Mouse (Mus musculus) Patski (cell line): ENCODE measurements around the gene Cdk14. TPM values are rescaled to one million over a fixed set of nuclear protein-coding genes. Genes with fewer than 3 reads are reported as not detected.

Experiments used
- ATAC-seq: fragments of 100-300 bp; one replicate; pipeline ENCODE4 v1.8.0; 2021
- CTCF ChIA-PET: fragments of 350-600 bp; sonication (Branson Sonifier 250); formaldehyde crosslinking; loops from one replicate; lab custom pipeline; 2022; ENCODE audit warnings: inconsistent platforms; lab: Charles Lee
- POLR2A ChIA-PET: fragments of 350-600 bp; sonication (Branson Sonifier 250); formaldehyde crosslinking; loops from one replicate; lab custom pipeline; 2022; ENCODE audit warnings: antibody characterized with exemption, inconsistent platforms; lab: Charles Lee
- DNase-seq: peaks from one replicate; pipeline ENCODE4 v3.0.0-alpha.2; 2011; ENCODE audit warnings: low read depth, low spot score
- H3K27me3 ChIP-seq: fragments of 371-371 bp; one replicate; pipeline ENCODE4 v1.5.1; 2021
- CTCF ChIP-seq: fragments of 100-300 bp; IDR thresholded peaks from one replicate; pipeline ENCODE4 v1.5.1; 2021
- in situ Hi-C: fragments of 300-500 bp; cut with MboI; formaldehyde crosslinking; loops from 3 replicates; pipeline ENCODE4 v1.11.1; 2018; ENCODE audit warnings: low pct_unique_long_range_greater_than_20kb, mixed read lengths
- polyA plus RNA-seq: library from polyadenylated mRNA; unstranded; gene quantifications from one replicate; pipeline ENCODE4 v1.2.3, GENCODE M21; 2021

Gene Cdk14
- polyA plus RNA-seq, 1 experiment from 2014 or later, result 21.7 TPM

GRCm38 (mm10) chr5:5116775-5117522 is 303.2 kb downstream of the Cdk14 start:
- no peak for ATAC-seq
- ChIA-PET POLR2A (no interaction called here), CTCF (interaction anchor here (1.8 kb wide), 1 partner anchor 9 kb away, joined by 4 read pairs; no protein-coding TSS in a partner anchor)
- in situ Hi-C loops, result no loop called here
- no peaks in the 10 kb centered on the region for H3K27me3 ChIP-seq
- TF ChIP-seq CTCF, result no peak
- no peak for DNase-seq

- ChIA-PET POLR2A (no interaction called here), CTCF (interaction anchor here (0.8 to 1.4 kb wide), 2 partner anchors 12 to 25 kb away, joined by 3 read pairs; no protein-coding TSS in a partner anchor)
- H3K27me3 ChIP-seq, result no peaks in the 10 kb centered on the region
- in situ Hi-C loops, result no loop called here
- TF ChIP-seq CTCF, result no peak
- ATAC-seq, result no peak
- no peak for DNase-seq
These were observed 304.6 kb downstream of the Cdk14 start for GRCm38 (mm10) chr5:5115546-5115945.

GRCm38 (mm10) chr5:5109621-5110020 is 310.5 kb downstream of the Cdk14 start:
- H3K27me3 ChIP-seq, result no peaks in the 10 kb centered on the region
- no peak for TF ChIP-seq CTCF
- DNase-seq (no peak), ATAC-seq (no peak)
- CTCF ChIA-PET, result no interaction called here
- POLR2A ChIA-PET, result no interaction called here
- in situ Hi-C loops, result no loop called here

- POLR2A ChIA-PET, result no interaction called here
- no peak for TF ChIP-seq CTCF
- in situ Hi-C loops, result no loop called here
- ATAC-seq, result no peak
- DNase-seq, result no peak
- H3K27me3 ChIP-seq, result no peaks in the 10 kb centered on the region
- CTCF ChIA-PET, result no interaction called here
These were observed 311.1 kb downstream of the Cdk14 start for GRCm38 (mm10) chr5:5109017-5109416.

GRCm38 (mm10) chr5:5096248-5096915 is 323.7 kb downstream of the Cdk14 start:
- ATAC-seq (no peak), DNase-seq (no peak)
- no peak for TF ChIP-seq CTCF
- in situ Hi-C loops, result no loop called here
- ChIA-PET CTCF (interaction anchor here (0.7 to 1.0 kb wide), 3 partner anchors 18 to 37 kb away, joined by 3 read pairs; no protein-coding TSS in a partner anchor), POLR2A (interaction anchor here (0.6 kb wide), 1 partner anchor 99 kb away, joined by 3 read pairs; no protein-coding TSS in a partner anchor)
- no peaks in the 10 kb centered on the region for H3K27me3 ChIP-seq

GRCm38 (mm10) chr5:5092736-5093135 is 327.4 kb downstream of the Cdk14 start:
- in situ Hi-C loops, result no loop called here
- TF ChIP-seq CTCF, result no peak
- ChIA-PET POLR2A (no interaction called here), CTCF (no interaction called here)
- DNase-seq, result no peak
- no peak for ATAC-seq
- no peaks in the 10 kb centered on the region for H3K27me3 ChIP-seq

- in situ Hi-C loops, result no loop called here
- CTCF ChIA-PET, result no interaction called here
- POLR2A ChIA-PET, result no interaction called here
These were observed 348.6 kb downstream of the Cdk14 start for GRCm38 (mm10) chr5:5071526-5071925.

GRCm38 (mm10) chr5:5064686-5065085 is 355.4 kb downstream of the Cdk14 start:
- no peak for TF ChIP-seq CTCF
- CTCF ChIA-PET, result interaction anchor here (2.0 kb wide), 1 partner anchor 25 kb away, joined by 4 read pairs; no protein-coding TSS in a partner anchor
- no peaks in the 10 kb centered on the region for H3K27me3 ChIP-seq
- no peak for DNase-seq
- ATAC-seq, result no peak
- POLR2A ChIA-PET, result no interaction called here
- in situ Hi-C loops, result no loop called here

More at GRCm38 (mm10) chr5:5071526-5071925, 348.6 kb downstream of the Cdk14 start:
- no peak for TF ChIP-seq CTCF
- DNase-seq (no peak), ATAC-seq (no peak)
- H3K27me3 ChIP-seq, result no peaks in the 10 kb centered on the region

- CTCF ChIA-PET, result no interaction called here
- no peak for DNase-seq
- ATAC-seq, result no peak
- in situ Hi-C loops, result no loop called here
- TF ChIP-seq CTCF, result no peak
- POLR2A ChIA-PET, result no interaction called here
- H3K27me3 ChIP-seq, result no peaks in the 10 kb centered on the region
These were observed 363.8 kb downstream of the Cdk14 start for GRCm38 (mm10) chr5:5056102-5056883.

GRCm38 (mm10) chr5:5055494-5055893 is 364.6 kb downstream of the Cdk14 start:
- TF ChIP-seq CTCF, result no peak
- ATAC-seq (no peak), DNase-seq (no peak)
- H3K27me3 ChIP-seq, result no peaks in the 10 kb centered on the region
- in situ Hi-C loops, result no loop called here
- ChIA-PET POLR2A (no interaction called here), CTCF (interaction anchor here (1.0 to 1.5 kb wide), 3 partner anchors 11 to 48 kb away, joined by 3 to 5 read pairs (median 3); no protein-coding TSS in a partner anchor)
